In the genomic region with DNA sequence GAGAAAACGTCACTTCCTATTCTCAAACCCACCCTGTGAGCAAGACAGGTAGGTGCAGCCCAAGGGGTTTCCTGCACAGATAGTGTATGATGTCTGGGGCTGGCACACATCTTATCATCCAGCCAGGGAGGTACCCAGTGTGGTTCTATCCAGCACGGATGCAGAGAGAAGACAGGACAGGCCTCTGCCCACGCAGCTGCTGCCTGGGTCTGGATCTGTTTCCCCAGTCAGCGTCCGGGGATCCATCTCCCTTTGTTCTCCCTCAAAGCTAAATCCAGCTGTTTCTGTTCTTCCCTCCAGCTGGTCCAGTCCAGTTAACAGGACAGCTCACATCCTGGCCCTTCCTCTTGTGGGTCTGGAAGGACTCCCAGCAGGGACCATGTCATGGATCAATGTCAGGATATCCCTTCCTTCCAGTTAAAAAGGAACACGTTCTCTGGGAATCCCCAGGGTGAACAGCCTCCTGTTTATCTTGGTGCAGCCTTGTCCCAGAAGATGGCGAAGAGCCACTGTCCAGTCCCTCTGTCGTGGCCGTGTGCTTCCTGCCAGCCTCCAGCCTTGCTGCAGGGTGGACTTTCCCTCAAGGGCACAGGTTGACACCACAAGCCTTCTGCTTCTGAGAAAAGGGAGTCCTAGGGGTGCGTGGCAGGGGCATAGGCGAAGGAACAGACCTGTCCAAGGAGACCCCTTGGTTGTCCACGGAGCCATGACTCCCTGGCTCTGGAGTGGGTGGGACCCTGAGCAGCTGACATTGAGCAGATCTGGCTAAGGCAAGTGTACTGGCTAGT, we compare ENCODE assay signal across 10 mouse cellular contexts.
DNase-seq lines count a peak whose midpoint lies in the region; ATAC-seq lines count a peak whose summit lies in the region.
"Had no signal": no experiment of that assay in that cellular context is flagged by ENCODE, and none has a peak within 500 bp of the region (broad histone marks: within the 10 kb centered on the region; RNA-seq: fewer than 3 reads in every experiment).

No protein-coding gene starts in this region.

- no peak overlapping the region for H3K4me2 ChIP-seq in liver, embryonic 12.5 days
- H3K4me2 ChIP-seq in liver, embryonic 11.5 days: no peak overlapping the region
- H3K4me2 ChIP-seq in heart, embryonic 14.5 days (ENCODE audit: low read length): no peak overlapping the region
- H3K4me2 ChIP-seq in stomach, embryonic 14.5 days (replicated peaks; ENCODE audit: low read depth, low read length): no peak overlapping the region

- H3K4me3 ChIP-seq in liver, embryonic 12.5 days: no peak overlapping the region
- no peak overlapping the region for H3K4me3 ChIP-seq in liver, embryonic 11.5 days (ENCODE audit: low read depth, low read length)
- no peak overlapping the region for H3K4me3 ChIP-seq in heart, embryonic 14.5 days (ENCODE audit: control insufficient read depth in 1 of 2, insufficient read depth in 1 of 2, low read depth in 1 of 2, low read length in 2 of 2)
- no peak overlapping the region for H3K4me3 ChIP-seq in stomach, embryonic 14.5 days (ENCODE audit: low read depth, low read length)

- no peaks in the 10 kb centered on the region for H3K36me3 ChIP-seq in liver, embryonic 12.5 days
- no peaks in the 10 kb centered on the region for H3K36me3 ChIP-seq in liver, embryonic 11.5 days (ENCODE audit: control insufficient read depth, insufficient read depth, low read length)
- H3K36me3 ChIP-seq in heart, embryonic 14.5 days (ENCODE audit: control insufficient read depth, insufficient read depth, low read length): no peaks in the 10 kb centered on the region
- no peaks in the 10 kb centered on the region for H3K36me3 ChIP-seq in stomach, embryonic 14.5 days (ENCODE audit: control insufficient read depth, insufficient read depth, low read length)

- ATAC-seq in liver, embryonic 12.5 days: no peak
- no peak for ATAC-seq in liver, embryonic 11.5 days (replicated peaks; ENCODE audit: low FRiP score)
- ATAC-seq in heart, embryonic 14.5 days (ENCODE audit: insufficient number of reproducible peaks, insufficient read depth, low FRiP score, low read depth): peak; percentile 66; the same call in 1 of the 2 replicates
- ATAC-seq in stomach, embryonic 14.5 days (ENCODE audit: insufficient number of reproducible peaks, insufficient read depth, low FRiP score, low read depth): peak; percentile 71

- H3K27me3 ChIP-seq in liver, embryonic 12.5 days (replicated peaks): no peaks in the 10 kb centered on the region
- H3K27me3 ChIP-seq in liver, embryonic 11.5 days (replicated peaks; ENCODE audit: control insufficient read depth, insufficient read depth, low read length): no peaks in the 10 kb centered on the region
- no peaks in the 10 kb centered on the region for H3K27me3 ChIP-seq in heart, embryonic 14.5 days (ENCODE audit: control insufficient read depth, insufficient read depth, low read length)
- no peaks in the 10 kb centered on the region for H3K27me3 ChIP-seq in stomach, embryonic 14.5 days (ENCODE audit: control insufficient read depth, insufficient read depth, low read length)
- H3K27me3 ChIP-seq: CH12.LX had no signal

- H3K9me3 ChIP-seq in liver, embryonic 12.5 days (replicated peaks): no peaks in the 10 kb centered on the region
- no peaks in the 10 kb centered on the region for H3K9me3 ChIP-seq in liver, embryonic 11.5 days (ENCODE audit: control insufficient read depth, low read length)
- no peaks in the 10 kb centered on the region for H3K9me3 ChIP-seq in heart, embryonic 14.5 days (ENCODE audit: control insufficient read depth, low read length)
- no peaks in the 10 kb centered on the region for H3K9me3 ChIP-seq in stomach, embryonic 14.5 days (ENCODE audit: control insufficient read depth, low read depth, low read length)

- peaks cover 31% of the 10 kb centered on the region for H3K4me1 ChIP-seq in liver, embryonic 12.5 days
- H3K4me1 ChIP-seq in liver, embryonic 11.5 days (replicated peaks; ENCODE audit: control insufficient read depth, insufficient read depth, low read length): peaks cover 9% of the 10 kb centered on the region
- H3K4me1 ChIP-seq in heart, embryonic 14.5 days (ENCODE audit: control insufficient read depth in 2 of 2, insufficient read depth in 2 of 2, low read length in 2 of 2): peaks cover 2 to 6% of the 10 kb centered on the region in 2 experiments; a peak in 2 of 4 replicates
- H3K4me1 ChIP-seq in stomach, embryonic 14.5 days (ENCODE audit: control insufficient read depth, insufficient read depth, low read length): peaks cover 11% of the 10 kb centered on the region; the same call in 1 of the 2 replicates

- no peak for DNase-seq in liver, embryonic 11.5 days (ENCODE audit: low spot score)
- peak; percentile 50 to 73 for DNase-seq in kidney, postnatal 25 days
- DNase-seq in thymus, adult 18-20 months: no peak
- DNase-seq in embryo, embryonic 10.5 days (ENCODE audit: low spot score): no peak
- no peak for DNase-seq in spleen, postnatal 14 days (ENCODE audit: low spot score in 2 of 2)
- DNase-seq: cerebellum, adult 11-12 months had no signal

- peak overlapping the region; percentile 20; the same call in 1 of the 2 replicates for H3K27ac ChIP-seq in liver, embryonic 12.5 days
- H3K27ac ChIP-seq in liver, embryonic 11.5 days (ENCODE audit: low read depth, low read length): no peak overlapping the region
- peak overlapping the region; percentile 12 to 42; a peak in 3 of 4 replicates for H3K27ac ChIP-seq in heart, embryonic 14.5 days (replicated peaks in 1 of 2; ENCODE audit: control insufficient read depth in 1 of 2, insufficient read depth in 1 of 2, low read depth in 2 of 2, low read length in 2 of 2)
- peak overlapping the region; percentile 73 for H3K27ac ChIP-seq in stomach, embryonic 14.5 days (ENCODE audit: low read length)

- WGBS in liver, embryonic 12.5 days (ENCODE audit: insufficient replicate concordance): 50% methylated on average over 12 of the region's 12 CpGs
- 67% methylated on average over 12 of the region's 12 CpGs for WGBS in liver, embryonic 11.5 days
- 56% methylated on average over 12 of the region's 12 CpGs for WGBS in heart, embryonic 14.5 days
- WGBS in stomach, embryonic 14.5 days: 51% methylated on average over 12 of the region's 12 CpGs

- H3K9ac ChIP-seq in liver, embryonic 12.5 days: no peak overlapping the region
- no peak overlapping the region for H3K9ac ChIP-seq in liver, embryonic 11.5 days (ENCODE audit: low read depth, low read length)
- H3K9ac ChIP-seq in heart, embryonic 14.5 days (ENCODE audit: low read length): no peak overlapping the region
- no peak overlapping the region for H3K9ac ChIP-seq in stomach, embryonic 14.5 days (replicated peaks; ENCODE audit: low read depth, low read length)

Comparison
In these comparisons a context has a peak if more than half of its experiments do, and no peak if none do; other contexts are left out.
1. ATAC-seq: peak in heart, embryonic 14.5 days (single experiment) and stomach, embryonic 14.5 days (single experiment); none in liver, embryonic 12.5 days (single experiment) and liver, embryonic 11.5 days (single experiment).
2. DNase-seq: peak in kidney, postnatal 25 days (2 of 2); none in liver, embryonic 11.5 days (single experiment), thymus, adult 18-20 months (0 of 2), embryo, embryonic 10.5 days (single experiment) and spleen, postnatal 14 days (0 of 2).